Mouse (Mus musculus) small intestine, adult 2 months (tissue): ENCODE measurements at regions not wholly inside any gene's neighbourhood (a gene's known extent, or its start where the extent isn't known, plus 50 kb on each side); places are given as distances from the start of the nearest gene placed in this dataset.

Source experiments
- CTCF ChIP-seq: fragments of 200-500 bp; IDR thresholded peaks from 2 replicates; pipeline ENCODE4 v1.5.1; 2012; ENCODE audit warnings: low read depth, mild to moderate bottlenecking, control low read depth, inconsistent platforms, low read length, moderate library complexity, mixed read lengths; ENCODE audit not compliant: insufficient replicate concordance, insufficient read length; ENCODE audit errors: extremely low read depth
- POLR2A ChIP-seq: fragments of 200-500 bp; IDR thresholded peaks from 2 replicates; pipeline ENCODE4 v1.6.1; 2012; ENCODE audit warnings: low read depth, mild to moderate bottlenecking, control low read depth, inconsistent platforms, low read length, moderate library complexity

DNA sequence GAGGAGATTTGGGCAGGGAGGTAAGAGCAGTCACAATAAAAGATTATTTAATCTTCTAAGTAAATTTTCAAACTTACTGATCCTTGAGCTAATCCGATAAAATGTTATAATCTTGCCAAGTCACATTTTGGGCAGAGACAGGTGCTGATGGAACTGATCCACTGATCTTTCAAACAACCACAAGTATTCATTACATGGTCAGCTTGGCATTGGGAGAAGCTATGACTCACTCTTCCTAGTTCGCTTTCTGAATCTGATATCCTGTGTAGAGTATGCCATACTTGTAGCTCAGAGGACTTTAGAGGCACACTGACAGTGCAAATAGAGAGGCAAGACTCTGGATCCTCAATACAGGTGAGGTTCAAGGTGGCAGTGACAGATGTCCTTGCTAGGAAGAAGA is 142.4 kb upstream of the Col1a2 start:
- no peak for TF ChIP-seq CTCF
- TF ChIP-seq POLR2A: no peak
